Mouse (Mus musculus): Measurements from ENCODE around the gene Col4a2.

Gene Col4a2

GRCm38 (mm10) chr8:11323681-11324080 is 11.1 kb downstream of the Col4a2 start:
- no peak for DNase-seq (ENCODE audit: low read depth, low spot score)

- no peak for DNase-seq (ENCODE audit: low read depth, low spot score)
These were observed 12.3 kb downstream of the Col4a2 start for GRCm38 (mm10) chr8:11324801-11325395.

GRCm38 (mm10) chr8:11327298-11327697 is 14.7 kb downstream of the Col4a2 start:
- DNase-seq (ENCODE audit: low read depth, low spot score): no peak

- DNase-seq (ENCODE audit: low read depth, low spot score): peak; percentile 30
These were observed 15.3 kb downstream of the Col4a2 start for GRCm38 (mm10) chr8:11327722-11328417.

DNA sequence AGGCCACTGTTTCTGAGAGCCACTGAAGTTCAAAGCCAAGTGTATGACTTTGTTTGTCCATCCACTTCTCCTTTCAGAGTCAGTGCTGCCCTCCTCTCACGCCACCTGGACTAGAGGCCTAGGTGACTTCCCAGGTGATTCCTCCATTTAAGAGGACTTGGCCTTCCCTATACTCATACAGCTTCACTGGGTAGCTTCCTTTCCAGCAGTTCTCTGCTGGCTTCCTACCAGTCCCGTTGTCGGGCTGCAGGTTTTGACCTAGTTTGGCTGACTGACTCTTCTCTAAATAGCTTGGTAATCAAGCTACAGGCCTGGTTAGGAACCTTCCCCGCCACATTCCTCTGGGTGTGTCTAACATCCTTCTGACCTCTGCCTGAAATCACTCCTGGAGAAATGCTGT is 19.0 kb downstream of the Col4a2 start:
- DNase-seq (ENCODE audit: low read depth, low spot score): peak; percentile 36

- DNase-seq (ENCODE audit: low read depth, low spot score): no peak
These were observed 21.1 kb downstream of the Col4a2 start for GRCm38 (mm10) chr8:11333746-11334145.

DNA sequence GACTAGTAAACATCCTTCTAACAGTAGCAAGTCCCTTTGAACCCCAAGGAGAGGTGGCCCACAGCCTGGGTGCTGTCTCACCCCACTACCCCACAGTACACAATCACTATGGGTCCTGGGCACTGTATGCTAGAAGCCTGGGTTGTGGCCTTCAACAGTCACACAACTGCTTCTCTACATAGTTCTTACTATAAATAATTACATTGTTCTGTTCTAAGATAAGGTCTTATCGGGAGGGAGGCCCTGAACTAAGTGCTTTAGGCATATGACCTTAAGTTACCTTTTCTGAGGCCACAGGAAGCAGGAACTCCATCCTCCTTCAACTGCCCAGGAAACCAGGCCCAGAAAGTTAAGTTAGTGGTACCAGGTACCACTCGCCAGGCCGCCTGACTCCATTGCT is 21.9 kb downstream of the Col4a2 start:
- DNase-seq (ENCODE audit: low read depth, low spot score): no peak

- no peak for DNase-seq (ENCODE audit: low read depth, low spot score)
These were observed 22.6 kb downstream of the Col4a2 start for GRCm38 (mm10) chr8:11335238-11335637.

- no peak for DNase-seq (ENCODE audit: low read depth, low spot score)
These were observed 23.7 kb downstream of the Col4a2 start for GRCm38 (mm10) chr8:11336346-11336745.

DNA sequence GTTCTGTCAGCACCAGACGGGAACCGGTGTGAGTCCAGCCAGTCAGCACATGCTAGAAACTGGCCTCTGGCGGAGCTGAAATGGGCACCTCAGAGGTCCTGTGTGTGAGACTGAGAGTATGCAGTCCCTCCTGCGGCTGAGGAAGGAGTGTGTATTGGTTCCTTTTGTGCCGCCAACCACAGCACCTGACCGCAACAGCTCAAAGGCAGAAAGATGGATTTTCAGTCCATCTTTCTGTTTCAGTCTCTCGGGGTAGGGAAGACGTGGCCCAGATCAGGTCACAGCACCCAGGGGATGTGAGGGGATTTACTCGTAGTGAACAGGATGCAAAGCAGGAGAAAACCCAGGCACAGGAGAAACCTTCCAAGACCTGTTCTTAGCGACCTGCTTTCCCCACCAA is 25.0 kb downstream of the Col4a2 start:
- DNase-seq (ENCODE audit: low read depth, low spot score): no peak

GRCm38 (mm10) chr8:11338507-11338906 is 25.9 kb downstream of the Col4a2 start:
- no peak for DNase-seq (ENCODE audit: low read depth, low spot score)

- DNase-seq (ENCODE audit: low read depth, low spot score): peak; percentile 66
These were observed 27.9 kb downstream of the Col4a2 start for GRCm38 (mm10) chr8:11340310-11341110.

DNA sequence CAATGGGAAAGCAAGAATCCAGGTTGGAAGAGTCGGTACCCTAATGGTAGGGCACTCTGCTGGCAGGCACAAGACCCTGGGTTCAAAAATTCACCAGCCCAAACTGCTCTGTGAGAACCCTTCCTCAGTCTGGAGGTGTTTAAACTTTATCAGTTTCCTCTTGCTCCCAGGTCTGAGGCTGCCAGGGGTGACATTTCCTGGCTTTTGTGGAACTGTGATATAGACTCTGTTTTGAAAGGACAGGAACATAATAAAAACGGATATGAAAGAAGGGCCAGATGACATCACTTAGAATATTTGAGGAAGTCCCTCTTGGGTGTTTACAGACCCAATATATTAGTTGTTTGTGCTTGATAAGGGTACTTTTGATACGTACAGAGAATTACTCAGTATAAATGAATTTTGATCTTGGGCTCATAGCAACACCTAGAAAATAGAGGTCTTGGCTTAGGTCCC is 28.5 kb downstream of the Col4a2 start:
- no peak for DNase-seq (ENCODE audit: low read depth, low spot score)

- DNase-seq (ENCODE audit: low read depth, low spot score): no peak
These were observed 31.9 kb downstream of the Col4a2 start for GRCm38 (mm10) chr8:11344459-11344858.

DNA sequence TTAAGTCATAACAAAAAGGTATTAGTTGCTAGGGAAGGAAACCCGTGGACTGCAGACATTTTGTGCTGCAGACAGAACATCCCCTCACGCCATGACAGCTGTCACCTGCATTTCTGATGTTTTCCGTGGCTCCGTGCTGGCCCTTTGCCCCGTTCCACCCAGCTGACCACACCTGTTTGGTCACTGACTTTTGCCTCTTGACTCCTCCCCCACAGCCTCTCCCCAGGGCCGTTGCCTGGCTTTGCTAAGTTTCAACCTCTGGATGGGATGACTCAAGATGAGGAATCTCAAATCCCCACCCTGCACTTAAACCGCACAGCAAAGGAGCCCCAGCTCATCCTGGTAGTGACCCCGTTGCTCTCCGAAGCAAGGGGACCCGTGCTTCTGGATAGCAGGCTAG is 33.6 kb downstream of the Col4a2 start:
- DNase-seq (ENCODE audit: low read depth, low spot score): no peak

- no peak for DNase-seq (ENCODE audit: low read depth, low spot score)
These were observed 35.1 kb downstream of the Col4a2 start for GRCm38 (mm10) chr8:11347699-11348098.

DNA sequence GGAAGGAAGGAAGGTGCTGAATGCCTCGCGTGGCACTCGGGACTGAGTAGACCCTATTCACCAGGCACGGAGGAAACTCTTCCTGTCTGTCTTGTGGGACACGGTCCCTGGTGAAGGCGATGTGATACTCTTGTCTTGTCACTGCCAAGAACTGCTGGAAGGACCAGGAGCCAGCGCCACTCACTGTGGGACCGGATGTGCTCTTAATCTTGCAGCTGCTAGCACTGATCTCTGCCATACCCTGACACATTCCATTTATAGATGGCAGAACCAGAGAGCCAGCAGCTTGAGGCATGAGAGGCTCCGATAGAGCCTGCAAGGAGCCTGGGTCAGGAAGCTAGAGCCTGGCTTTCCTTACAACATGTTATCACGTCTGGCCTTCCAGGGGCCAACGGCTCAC is 36.0 kb downstream of the Col4a2 start:
- DNase-seq (ENCODE audit: low read depth, low spot score): no peak

DNA sequence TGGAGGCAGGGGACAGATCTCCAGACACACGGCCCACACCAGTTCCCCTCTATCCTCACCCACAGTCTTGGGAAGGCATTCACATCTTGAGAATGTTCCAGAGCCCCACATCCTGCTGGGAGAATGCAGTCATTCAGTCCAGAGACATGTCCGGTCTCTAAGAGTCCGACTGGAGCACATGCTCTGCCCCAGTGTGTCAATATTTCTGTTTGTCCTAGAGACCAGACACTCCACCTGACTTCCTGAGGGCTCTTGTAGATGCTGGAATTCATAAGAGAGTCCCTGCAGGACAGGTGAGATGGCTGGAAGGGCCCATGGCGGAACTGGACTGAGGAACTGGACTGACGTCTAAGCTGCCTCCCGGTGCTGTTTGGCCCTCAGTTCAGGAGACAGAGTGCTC is 38.8 kb downstream of the Col4a2 start:
- DNase-seq (ENCODE audit: low read depth, low spot score): no peak

DNA sequence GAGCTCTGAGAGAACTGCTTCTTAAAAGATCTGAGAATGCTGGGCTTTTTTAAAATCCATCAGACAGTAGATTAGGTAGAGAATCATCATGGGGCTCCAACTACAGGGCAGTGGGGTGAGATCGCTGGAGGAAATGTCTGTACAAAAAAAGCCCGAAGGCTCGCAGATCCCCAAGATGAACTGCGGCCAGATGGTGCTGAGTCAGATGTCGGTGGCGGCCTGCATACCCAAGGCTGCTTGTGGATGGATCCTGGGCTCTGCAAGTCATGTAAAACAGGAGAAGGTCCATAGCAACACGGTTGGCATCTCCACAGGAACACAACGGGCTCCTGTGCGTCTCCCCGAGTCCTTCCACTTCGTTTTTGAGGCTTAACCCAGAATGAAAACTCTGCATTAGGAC is 39.9 kb downstream of the Col4a2 start:
- DNase-seq (ENCODE audit: low read depth, low spot score): no peak

- DNase-seq (ENCODE audit: low read depth, low spot score): peak; percentile 42
These were observed 42.3 kb downstream of the Col4a2 start for GRCm38 (mm10) chr8:11354800-11355451.

DNA sequence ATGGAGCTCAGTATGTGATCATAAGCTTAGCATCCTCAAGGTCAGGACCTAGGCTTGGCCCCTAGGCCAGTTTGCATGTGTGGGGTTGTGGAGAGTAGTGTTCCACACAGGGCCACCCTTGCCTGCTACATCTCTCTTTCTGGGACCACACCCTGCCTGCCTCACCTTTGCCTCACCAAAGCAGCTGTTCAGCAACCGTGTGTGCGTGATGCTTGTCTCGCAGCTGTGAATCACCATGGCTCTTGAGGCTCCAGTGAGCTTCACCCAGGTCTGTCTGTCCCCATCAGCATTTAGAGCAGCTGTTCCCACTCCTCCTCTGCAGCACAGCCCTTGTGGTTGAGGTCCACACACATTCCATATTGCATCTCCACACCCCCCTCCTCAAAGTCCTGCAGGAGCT is 43.3 kb downstream of the Col4a2 start:
- no peak for DNase-seq (ENCODE audit: low read depth, low spot score)

DNA sequence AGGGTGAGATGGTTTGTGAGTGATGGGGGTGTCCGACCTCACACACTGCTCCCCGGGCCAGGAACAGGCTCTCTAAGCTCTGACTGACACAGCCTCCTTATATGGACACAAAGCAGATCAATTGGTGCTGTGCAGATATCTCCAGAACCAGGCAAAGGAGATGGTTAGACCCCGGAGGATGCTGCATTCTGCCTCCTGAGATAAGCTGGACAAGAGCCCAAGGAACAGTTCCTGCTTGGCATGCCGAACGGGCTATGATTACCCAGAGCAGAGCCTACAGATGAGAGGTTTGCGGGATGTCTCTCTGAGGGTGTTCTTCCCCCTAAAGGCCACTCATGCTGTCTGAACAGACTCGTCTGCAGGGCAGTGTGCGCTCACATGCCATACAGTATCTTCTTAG is 44.2 kb downstream of the Col4a2 start:
- no peak for DNase-seq (ENCODE audit: low read depth, low spot score)
